Mouse (Mus musculus): ENCODE data around the gene Gm4141. TPM values are rescaled to one million over a fixed set of nuclear protein-coding genes. Genes with fewer than 3 reads are reported as not detected.
"Not testable (repeated sequence)": the region's sequence is repeated elsewhere in the genome, so short reads cannot be mapped to it uniquely, and the experiment has no call there.

Gene Gm4141
- total RNA-seq (2014; fragmentation: Nextera tagmentation) (not detected in 2 replicates), total RNA-seq (2017) (not detected in 2 replicates)

GRCm38 (mm10) chr7:20576141-20576540 is at the start of gene Gm4141:
TSS of gene Gm4141 (minus strand) at chr7:20576241.
- ATAC-seq (replicated peaks; ENCODE audit: low FRiP score, low TSS enrichment, poor library complexity, severe bottlenecking): not testable (repeated sequence)

- not testable (repeated sequence) for ATAC-seq (replicated peaks; ENCODE audit: low FRiP score, low TSS enrichment, poor library complexity, severe bottlenecking)
Observed at GRCm38 (mm10) chr7:20598921-20599320, 22.9 kb upstream of the Gm4141 start, which contains the start of gene Gm4513. TSS of gene Gm4513 (minus strand) at chr7:20599021.

GRCm38 (mm10) chr7:20545657-20546056 is 30.4 kb downstream of the Gm4141 start, which contains the start of gene Gm5726:
TSS of gene Gm5726 (minus strand) at chr7:20545757.
- ATAC-seq (replicated peaks; ENCODE audit: low FRiP score, low TSS enrichment, poor library complexity, severe bottlenecking): not testable (repeated sequence)

GRCm38 (mm10) chr7:20533537-20533936 is 42.5 kb downstream of the Gm4141 start, which contains the start of gene Vmn1r104:
TSS of gene Vmn1r104 (plus strand) at chr7:20533837.
- not testable (repeated sequence) for ATAC-seq (replicated peaks; ENCODE audit: low FRiP score, low TSS enrichment, poor library complexity, severe bottlenecking)

Other genes with a start within 250 kb of the Gm4141 start
- not detected in 2 replicates for gene Gm4133, start 242.2 kb downstream of the Gm4141 start, total RNA-seq (2014; fragmentation: Nextera tagmentation)
- gene Gm4133, start 242.2 kb downstream of the Gm4141 start, total RNA-seq (2017): not detected in 2 replicates
- gene Gm5728, start 200.8 kb downstream of the Gm4141 start, total RNA-seq (2014; fragmentation: Nextera tagmentation): not detected in 2 replicates
- gene Gm5728, start 200.8 kb downstream of the Gm4141 start, total RNA-seq (2017): not detected in 2 replicates
- gene Vmn1r100, start 158.3 kb downstream of the Gm4141 start, total RNA-seq (2014; fragmentation: Nextera tagmentation): not detected in 2 replicates
- not detected in 2 replicates for gene Vmn1r100, start 158.3 kb downstream of the Gm4141 start, total RNA-seq (2017)
- gene Vmn1r101, start 133.6 kb downstream of the Gm4141 start, total RNA-seq (2014; fragmentation: Nextera tagmentation): not detected in 2 replicates
- gene Vmn1r101, start 133.6 kb downstream of the Gm4141 start, total RNA-seq (2017): not detected in 2 replicates
- not detected in 2 replicates for gene Gm10670, start 101.3 kb downstream of the Gm4141 start, total RNA-seq (2014; fragmentation: Nextera tagmentation)
- not detected in 2 replicates for gene Gm10670, start 101.3 kb downstream of the Gm4141 start, total RNA-seq (2017)
- gene Vmn1r103, start 65.7 kb downstream of the Gm4141 start, total RNA-seq (2014; fragmentation: Nextera tagmentation): not detected in 2 replicates
- gene Vmn1r103, start 65.7 kb downstream of the Gm4141 start, total RNA-seq (2017): not detected in 2 replicates
- not detected in 2 replicates for gene Vmn1r104, start 42.4 kb downstream of the Gm4141 start, total RNA-seq (2014; fragmentation: Nextera tagmentation)
- not detected in 2 replicates for gene Vmn1r104, start 42.4 kb downstream of the Gm4141 start, total RNA-seq (2017)
- gene Gm5726, start 30.5 kb downstream of the Gm4141 start, total RNA-seq (2014; fragmentation: Nextera tagmentation): not detected in 2 replicates
- gene Gm5726, start 30.5 kb downstream of the Gm4141 start, total RNA-seq (2017): not detected in 2 replicates
- not detected in 2 replicates for gene Gm4513, start 22.8 kb upstream of the Gm4141 start, total RNA-seq (2014; fragmentation: Nextera tagmentation)
- not detected in 2 replicates for gene Gm4513, start 22.8 kb upstream of the Gm4141 start, total RNA-seq (2017)
- not detected in 2 replicates for gene Vmn1r107, start 92.7 kb upstream of the Gm4141 start, total RNA-seq (2014; fragmentation: Nextera tagmentation)
- not detected in 2 replicates for gene Vmn1r107, start 92.7 kb upstream of the Gm4141 start, total RNA-seq (2017)
- gene Vmn1r111, start 127.0 kb upstream of the Gm4141 start, total RNA-seq (2014; fragmentation: Nextera tagmentation): not detected in 2 replicates
- not detected in 2 replicates for gene Vmn1r111, start 127.0 kb upstream of the Gm4141 start, total RNA-seq (2017)
- gene Gm10668, start 154.4 kb upstream of the Gm4141 start, total RNA-seq (2014; fragmentation: Nextera tagmentation): not detected in 2 replicates
- gene Gm10668, start 154.4 kb upstream of the Gm4141 start, total RNA-seq (2017): not detected in 2 replicates
- gene Vmn1r112, start 194.9 kb upstream of the Gm4141 start, total RNA-seq (2014; fragmentation: Nextera tagmentation): not detected in 2 replicates
- gene Vmn1r112, start 194.9 kb upstream of the Gm4141 start, total RNA-seq (2017): not detected in 2 replicates
- gene Vmn1r113, start 211.0 kb upstream of the Gm4141 start, total RNA-seq (2014; fragmentation: Nextera tagmentation): not detected in 2 replicates
- gene Vmn1r113, start 211.0 kb upstream of the Gm4141 start, total RNA-seq (2017): not detected in 2 replicates
- not detected in 2 replicates for gene Vmn1r114, start 235.9 kb upstream of the Gm4141 start, total RNA-seq (2014; fragmentation: Nextera tagmentation)
- gene Vmn1r114, start 235.9 kb upstream of the Gm4141 start, total RNA-seq (2017): not detected in 2 replicates

Data from megakaryocyte-erythroid progenitor cell, adult 5-6 weeks (primary cell).